11 mouse cellular contexts compared by ENCODE assay signal in genomic region chr5:102497205-102497604, GRCm38 (mm10). TPM values are rescaled to one million over a fixed set of nuclear protein-coding genes. Genes with fewer than 3 reads are reported as not detected.
DNase-seq lines count a peak whose midpoint lies in the region; ATAC-seq lines count a peak whose summit lies in the region.
"Had no signal": no experiment of that assay in that cellular context is flagged by ENCODE, and none has a peak within 500 bp of the region (broad histone marks: within the 10 kb centered on the region; RNA-seq: fewer than 3 reads in every experiment).

No protein-coding gene starts in this region.

- H3K27me3 ChIP-seq in heart, embryonic 10.5 days (ENCODE audit: insufficient read depth, poor library complexity, severe bottlenecking): no peaks in the 10 kb centered on the region

- peak; percentile 90 for ATAC-seq in granulocyte monocyte progenitor cell, adult 5-6 weeks (replicated peaks; ENCODE audit: poor library complexity, severe bottlenecking)
- no peak for ATAC-seq in megakaryocyte-erythroid progenitor cell, adult 5-6 weeks (replicated peaks; ENCODE audit: low FRiP score, low TSS enrichment, poor library complexity, severe bottlenecking)

- no peak overlapping the region for H3K4me3 ChIP-seq in heart, embryonic 10.5 days

- peak; percentile 8 to 55 for DNase-seq in heart, adult 18-20 months
- no peak for DNase-seq in heart, embryonic 10.5 days (ENCODE audit: low spot score)
- DNase-seq in B cell, adult 2 months: peak; percentile 74 to 82
- peak; percentile 32 for DNase-seq in skeletal muscle tissue, adult 2 months (ENCODE audit: low read depth, low spot score)
- DNase-seq in adipocyte (ENCODE audit: low spot score): no peak
- no peak for DNase-seq in right cerebral cortex, postnatal 4 days
- DNase-seq: heart, postnatal 14 days; thymus, adult 2 months had no signal

- H3K9me3 ChIP-seq in heart, embryonic 10.5 days: no peaks in the 10 kb centered on the region

- H3K27ac ChIP-seq in heart, embryonic 10.5 days: no peak overlapping the region
- H3K27ac ChIP-seq: kidney, postnatal 0 days had no signal

- H3K36me3 ChIP-seq in heart, embryonic 10.5 days: no peaks in the 10 kb centered on the region

- no peaks in the 10 kb centered on the region for H3K4me1 ChIP-seq in heart, embryonic 10.5 days

- 65% methylated on average over 3 of the region's 3 CpGs for WGBS in heart, embryonic 10.5 days

RNA-seq across cellular contexts. Expression of gene Arhgap24, which starts 16.0 kb away (rescaled TPM):
- total RNA-seq in heart, adult 18-20 months (2021): 10 to 100 TPM; 19.4 to 19.8 TPM
- 6.0 and 8.1 TPM in 2 replicates for polyA plus RNA-seq in heart, embryonic 10.5 days (2016; fragmentation: Nextera tagmentation; extraction: Ambion mirVana)
- total RNA-seq in granulocyte monocyte progenitor cell, adult 5-6 weeks (2014; fragmentation: Nextera tagmentation): 3.2 and 3.8 TPM in 2 replicates
- total RNA-seq in granulocyte monocyte progenitor cell, adult 5-6 weeks (2017): 1.8 and 1.9 TPM in 2 replicates
- total RNA-seq in megakaryocyte-erythroid progenitor cell, adult 5-6 weeks (2014; fragmentation: Nextera tagmentation): not detected in 2 replicates
- not detected in 2 replicates for total RNA-seq in megakaryocyte-erythroid progenitor cell, adult 5-6 weeks (2017)

Comparison
In these comparisons a context has a peak if more than half of its experiments do, and no peak if none do; other contexts are left out.
1. DNase-seq: peak in heart, adult 18-20 months (2 of 2), B cell, adult 2 months (2 of 2) and skeletal muscle tissue, adult 2 months (single experiment); none in heart, embryonic 10.5 days (single experiment), adipocyte (single experiment) and right cerebral cortex, postnatal 4 days (single experiment).
2. RNA of gene Arhgap24, which starts 16.0 kb away (total RNA-seq): 19.4 to 19.8 TPM in heart, adult 18-20 months; 1.8 to 3.8 TPM in granulocyte monocyte progenitor cell, adult 5-6 weeks and not detected in megakaryocyte-erythroid progenitor cell, adult 5-6 weeks; every median in the first group is over 4 times any median in the second.